Mouse (Mus musculus): ENCODE data around the gene Chmp4b. TPM values are rescaled to one million over a fixed set of nuclear protein-coding genes. Genes with fewer than 3 reads are reported as not detected.

The Chmp4b gene
- polyA plus RNA-seq, 1 experiment from 2014 or later: 13.3 TPM

GRCm38 (mm10) chr2:154742911-154743819 lies 91.7 kb downstream of the Chmp4b start:
- no peak overlapping the region for H3K4me3 ChIP-seq (ENCODE audit: low read depth, low read length)
- H3K27ac ChIP-seq (ENCODE audit: low read depth, low read length): no peak overlapping the region
- WGBS: 73% methylated on average over 10 of the region's 10 CpGs
- no peak overlapping the region for H3K4me2 ChIP-seq (ENCODE audit: low read depth, low read length, severe bottlenecking)
- DNase-seq (ENCODE audit: low spot score): no peak
- no peaks in the 10 kb centered on the region for H3K9me3 ChIP-seq (ENCODE audit: control insufficient read depth, low read length)
- H3K27me3 ChIP-seq (ENCODE audit: control insufficient read depth, insufficient read depth, low read length): no peaks in the 10 kb centered on the region; the same call in 1 of the 2 replicates
- no peaks in the 10 kb centered on the region for H3K36me3 ChIP-seq (ENCODE audit: control insufficient read depth, insufficient read depth, low read length)
- H3K9ac ChIP-seq (ENCODE audit: low read length): no peak overlapping the region
- no peaks in the 10 kb centered on the region for H3K4me1 ChIP-seq (replicated peaks; ENCODE audit: control insufficient read depth, insufficient read depth, low read length)
- ATAC-seq (replicated peaks; ENCODE audit: low FRiP score): no peak

DNA sequence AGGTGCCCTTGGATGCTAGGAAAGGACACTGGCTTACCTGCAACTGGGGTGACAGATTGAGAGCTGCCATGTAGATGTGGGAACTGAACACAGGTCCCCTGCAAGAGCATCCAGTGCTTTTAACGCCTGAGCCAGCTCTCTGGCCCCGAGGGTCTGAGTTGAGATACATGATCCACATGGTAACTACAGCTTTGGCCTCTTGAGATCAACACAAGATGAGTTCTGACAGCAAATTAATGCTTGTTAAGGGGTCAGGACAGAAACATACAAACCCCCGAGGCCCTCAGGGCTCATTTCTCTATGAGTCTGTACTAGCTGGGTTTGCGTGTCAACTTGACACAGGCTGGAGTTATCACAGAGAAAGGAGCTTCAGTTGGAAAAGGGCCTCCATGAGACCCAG lies 92.4 kb downstream of the Chmp4b start:
- Histone ChIP-seq H3K4me2 (ENCODE audit: low read depth, low read length, severe bottlenecking) (no peak overlapping the region), H3K4me3 (ENCODE audit: low read depth, low read length) (no peak overlapping the region), H3K9ac (ENCODE audit: low read length) (no peak overlapping the region), H3K27ac (ENCODE audit: low read depth, low read length) (no peak overlapping the region), H3K36me3 (ENCODE audit: control insufficient read depth, insufficient read depth, low read length) (no peaks in the 10 kb centered on the region), H3K9me3 (ENCODE audit: control insufficient read depth, low read length) (no peaks in the 10 kb centered on the region), H3K27me3 (ENCODE audit: control insufficient read depth, insufficient read depth, low read length) (no peaks in the 10 kb centered on the region; the same call in 1 of the 2 replicates), H3K4me1 (replicated peaks; ENCODE audit: control insufficient read depth, insufficient read depth, low read length) (no peaks in the 10 kb centered on the region; the same call in 1 of the 2 replicates)
- DNase-seq (ENCODE audit: low spot score): no peak
- 79% methylated on average over 4 of the region's 4 CpGs for WGBS
- ATAC-seq (replicated peaks; ENCODE audit: low FRiP score): no peak

Other genes starting within 250 kb of the Chmp4b start
- gene Snta1, start 243.6 kb upstream of the Chmp4b start, polyA plus RNA-seq (2014; fragmentation: Nextera tagmentation; extraction: Ambion mirVana): 3.1 and 3.4 TPM in 2 replicates
- gene Cbfa2t2, start 215.2 kb upstream of the Chmp4b start, polyA plus RNA-seq (2014; fragmentation: Nextera tagmentation; extraction: Ambion mirVana): 69.4 and 71.6 TPM in 2 replicates
- gene 1700003F12Rik, start 104.6 kb upstream of the Chmp4b start, polyA plus RNA-seq (2014; fragmentation: Nextera tagmentation; extraction: Ambion mirVana): 2.3 and 4.5 TPM in 2 replicates
- gene Actl10, start 99.9 kb upstream of the Chmp4b start, polyA plus RNA-seq (2014; fragmentation: Nextera tagmentation; extraction: Ambion mirVana): 0.41 and 0.77 TPM in 2 replicates
- 5.5 and 7.6 TPM in 2 replicates for gene Necab3, start 92.8 kb upstream of the Chmp4b start, polyA plus RNA-seq (2014; fragmentation: Nextera tagmentation; extraction: Ambion mirVana)
- gene E2f1, start 81.8 kb upstream of the Chmp4b start, polyA plus RNA-seq (2014; fragmentation: Nextera tagmentation; extraction: Ambion mirVana): 17.6 and 18.6 TPM in 2 replicates
- 10.0 and 10.6 TPM in 2 replicates for gene Pxmp4, start 48.0 kb upstream of the Chmp4b start, polyA plus RNA-seq (2014; fragmentation: Nextera tagmentation; extraction: Ambion mirVana)
- 1.5 and 2.1 TPM in 2 replicates for gene Zfp341, start 38.4 kb upstream of the Chmp4b start, polyA plus RNA-seq (2014; fragmentation: Nextera tagmentation; extraction: Ambion mirVana)
- gene 4930519P11Rik, start 38.3 kb upstream of the Chmp4b start, polyA plus RNA-seq (2014; fragmentation: Nextera tagmentation; extraction: Ambion mirVana): 1.0 TPM in 1 of 2 replicates, not detected in the other
- gene Gm14214, start 118.3 kb downstream of the Chmp4b start, polyA plus RNA-seq (2014; fragmentation: Nextera tagmentation; extraction: Ambion mirVana): not detected in 2 replicates
- gene Raly, start 139.4 kb downstream of the Chmp4b start, polyA plus RNA-seq (2014; fragmentation: Nextera tagmentation; extraction: Ambion mirVana): 92.4 and 102 TPM in 2 replicates
- gene a, start 139.7 kb downstream of the Chmp4b start, polyA plus RNA-seq (2014; fragmentation: Nextera tagmentation; extraction: Ambion mirVana): 0.69 and 1.0 TPM in 2 replicates
- 118 and 135 TPM in 2 replicates for gene Eif2s2, start 241.2 kb downstream of the Chmp4b start, polyA plus RNA-seq (2014; fragmentation: Nextera tagmentation; extraction: Ambion mirVana)